Mouse (Mus musculus): ENCODE measurements around the gene Ddb1.
A peak's percentile ranks its signal among the peaks of the same experiment; 100 is the strongest.

Gene Ddb1

GRCm38 (mm10) chr19:10591659-10592377 is 13.3 kb upstream of the Ddb1 start:
- DNase-seq (ENCODE audit: low read depth, low spot score) = no peak

- DNase-seq (ENCODE audit: low read depth, low spot score) = no peak
Measured at GRCm38 (mm10) chr19:10598188-10598587, 6.9 kb upstream of the Ddb1 start.

DNA sequence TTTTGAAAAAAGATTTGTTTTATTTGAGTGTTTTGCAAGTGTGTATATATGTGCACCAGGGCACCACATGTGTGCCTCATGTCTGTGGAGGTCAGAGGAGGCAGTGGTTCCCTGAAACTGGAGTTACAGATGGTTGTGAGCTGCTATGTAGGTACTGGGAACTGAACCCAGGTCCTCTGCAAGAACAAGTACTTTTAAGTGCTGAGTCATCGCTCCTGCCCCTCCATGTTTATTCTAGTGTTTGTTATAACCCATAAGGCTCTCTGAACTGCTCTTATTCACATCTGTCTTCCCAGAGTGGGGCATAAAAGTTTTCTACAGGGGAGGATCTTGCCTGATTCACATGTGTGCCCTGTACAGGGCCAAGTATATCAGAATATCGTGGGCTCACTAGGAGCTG is 5.5 kb upstream of the Ddb1 start:
- no peak for DNase-seq (ENCODE audit: low read depth, low spot score)

DNA sequence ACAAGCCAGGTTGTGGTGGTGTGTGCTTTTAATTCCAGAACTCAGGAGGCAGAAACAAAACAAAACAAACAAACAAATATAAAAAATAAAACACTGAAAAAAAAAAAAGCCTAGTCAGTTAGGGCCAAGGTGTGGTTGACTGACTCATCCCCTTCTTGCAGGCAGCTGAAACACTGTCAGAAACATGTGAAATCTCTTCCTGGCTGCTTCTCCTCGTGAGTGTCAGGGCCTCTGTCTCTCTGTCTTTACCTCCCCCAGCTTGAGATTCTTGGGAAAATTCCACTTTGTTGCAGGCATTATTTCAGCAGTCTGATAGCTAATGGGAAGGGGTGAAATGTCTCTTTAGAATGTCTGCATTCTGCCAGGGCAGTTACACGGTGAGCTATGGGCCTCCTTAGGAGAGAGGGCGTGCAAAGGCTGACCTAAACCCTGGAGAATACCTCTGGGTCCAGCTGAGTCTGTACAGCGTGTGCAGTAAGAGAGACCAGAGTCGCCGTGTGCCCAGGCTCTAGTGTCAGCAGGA is 2.8 kb upstream of the Ddb1 start:
- DNase-seq (ENCODE audit: low read depth, low spot score) = no peak

- peak; percentile 75 for DNase-seq (ENCODE audit: low read depth, low spot score)
Measured at GRCm38 (mm10) chr19:10602787-10603186, 2.3 kb upstream of the Ddb1 start.

- no peak for DNase-seq (ENCODE audit: low read depth, low spot score)
Measured at GRCm38 (mm10) chr19:10603660-10604523, 1.2 kb upstream of the Ddb1 start.

DNA sequence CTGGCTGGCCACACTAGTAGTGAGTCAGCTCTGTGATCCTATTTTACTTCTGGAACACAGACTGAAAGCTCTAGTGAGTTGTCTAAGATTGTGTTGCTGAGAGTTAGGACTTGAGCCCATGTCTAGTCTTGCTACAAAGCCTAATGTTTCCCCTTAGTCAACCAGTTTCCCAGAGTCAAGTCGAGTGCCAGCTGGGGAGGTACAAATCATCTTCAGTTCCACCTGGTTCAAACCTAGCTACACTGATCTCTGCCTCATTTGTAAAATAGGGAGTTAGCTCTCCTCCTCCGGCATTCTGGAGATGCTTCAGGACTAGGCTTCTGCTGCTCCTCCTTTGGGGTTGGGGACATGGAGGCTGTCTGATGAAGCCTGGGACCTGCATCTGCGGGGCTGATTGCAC is 593 bp upstream of the Ddb1 start:
- DNase-seq (ENCODE audit: low read depth, low spot score) = no peak

DNA sequence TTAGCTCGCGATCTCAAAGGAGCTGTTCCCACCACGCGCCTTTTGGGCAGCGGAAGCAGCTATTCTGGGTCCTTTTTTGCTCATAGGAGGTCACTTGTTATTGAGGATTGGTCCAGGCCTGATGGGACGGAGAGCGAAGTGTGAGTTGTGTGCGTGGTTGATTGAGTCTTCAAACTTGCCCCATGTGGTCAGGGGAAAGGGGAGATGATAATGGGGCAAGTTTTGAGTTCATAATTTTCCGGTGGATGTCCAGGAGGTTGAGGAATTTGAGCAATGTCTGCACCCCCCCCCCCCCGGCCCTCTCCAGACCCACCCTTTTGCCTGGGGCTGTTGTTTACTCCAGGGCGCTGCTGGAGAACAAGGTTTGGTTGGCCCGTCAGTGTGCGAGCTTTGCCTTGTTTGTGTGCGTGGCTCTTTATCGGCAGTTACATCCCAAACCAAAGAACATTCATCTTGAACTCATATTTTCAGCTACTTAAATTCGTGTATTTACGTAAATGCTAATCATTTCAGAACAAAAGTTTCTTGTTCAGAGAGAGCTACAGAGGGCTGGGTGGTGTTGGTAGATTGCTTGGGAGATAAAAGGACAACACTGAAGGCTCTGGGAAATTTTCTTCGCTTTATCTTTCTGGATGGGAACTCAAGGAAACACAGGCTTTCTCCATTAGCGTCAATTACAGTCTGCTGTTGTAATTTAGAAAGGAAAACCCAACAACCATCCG is 935 bp downstream of the Ddb1 start:
- DNase-seq (ENCODE audit: low read depth, low spot score) = no peak

DNA sequence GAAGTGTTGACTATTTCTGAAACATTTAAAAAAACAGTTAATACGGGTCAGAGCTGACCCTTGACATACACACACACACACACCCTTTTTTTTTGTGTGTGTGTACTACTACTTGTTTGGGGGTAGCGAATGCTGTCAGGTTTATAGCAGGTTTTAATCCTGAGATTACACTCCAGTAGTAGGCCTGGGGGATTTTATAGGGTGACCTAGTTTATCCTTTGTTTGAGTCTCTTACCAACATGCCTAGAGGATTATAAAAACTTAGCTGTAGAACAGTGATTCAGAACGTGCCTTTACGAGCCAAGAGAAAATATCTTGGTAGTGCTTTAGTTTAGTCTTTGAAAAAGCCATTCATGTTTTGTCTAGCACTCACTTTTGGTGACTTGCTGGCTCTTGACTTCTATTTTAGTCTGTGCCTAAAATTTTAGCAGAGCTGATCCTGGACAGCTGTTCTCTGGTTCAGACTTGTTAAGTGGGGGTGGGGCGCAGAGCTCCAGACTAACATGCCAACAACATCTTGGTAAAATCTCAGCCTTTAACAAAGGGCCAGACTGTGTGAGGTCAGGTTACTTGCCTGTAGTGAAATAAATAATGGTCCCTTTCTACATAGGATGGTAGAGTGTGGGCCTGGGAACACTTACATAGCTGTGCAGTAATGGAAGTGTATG is 3.6 kb downstream of the Ddb1 start:
- no peak for DNase-seq (ENCODE audit: low read depth, low spot score)

- no peak for DNase-seq (ENCODE audit: low read depth, low spot score)
Measured at GRCm38 (mm10) chr19:10634106-10634871, 29.2 kb downstream of the Ddb1 start, which contains the start of gene Vwce. Gene Vwce, plus strand, starts transcription at chr19:10634213.

DNA sequence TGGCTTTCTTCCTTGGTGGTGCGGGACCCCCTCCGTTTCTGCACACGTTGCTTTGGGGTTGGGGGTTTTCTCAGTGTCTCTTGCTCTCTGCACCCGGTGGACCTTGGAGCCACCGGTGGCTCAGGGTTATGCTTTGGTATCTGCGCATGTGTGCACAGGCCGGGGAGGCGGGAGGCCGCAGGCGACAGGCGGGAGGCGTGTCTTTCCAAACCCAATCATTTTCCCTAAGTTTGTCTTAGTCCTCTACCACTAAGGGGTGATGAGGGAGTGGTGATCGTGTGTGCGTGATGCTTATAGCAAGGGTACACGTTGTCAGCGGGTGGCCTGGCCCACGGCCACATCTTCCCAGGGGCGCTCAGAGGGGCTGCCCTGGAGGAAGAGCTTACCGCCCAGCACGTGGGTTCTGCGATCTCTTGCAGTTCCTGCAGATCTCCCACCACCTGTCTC is 29.8 kb downstream of the Ddb1 start:
- DNase-seq (ENCODE audit: low read depth, low spot score) = peak; percentile 39

- no peak for DNase-seq (ENCODE audit: low read depth, low spot score)
Measured at GRCm38 (mm10) chr19:10637840-10638239, 32.7 kb downstream of the Ddb1 start.

- no peak for DNase-seq (ENCODE audit: low read depth, low spot score)
Measured at GRCm38 (mm10) chr19:10640080-10640479, 35.0 kb downstream of the Ddb1 start.

DNA sequence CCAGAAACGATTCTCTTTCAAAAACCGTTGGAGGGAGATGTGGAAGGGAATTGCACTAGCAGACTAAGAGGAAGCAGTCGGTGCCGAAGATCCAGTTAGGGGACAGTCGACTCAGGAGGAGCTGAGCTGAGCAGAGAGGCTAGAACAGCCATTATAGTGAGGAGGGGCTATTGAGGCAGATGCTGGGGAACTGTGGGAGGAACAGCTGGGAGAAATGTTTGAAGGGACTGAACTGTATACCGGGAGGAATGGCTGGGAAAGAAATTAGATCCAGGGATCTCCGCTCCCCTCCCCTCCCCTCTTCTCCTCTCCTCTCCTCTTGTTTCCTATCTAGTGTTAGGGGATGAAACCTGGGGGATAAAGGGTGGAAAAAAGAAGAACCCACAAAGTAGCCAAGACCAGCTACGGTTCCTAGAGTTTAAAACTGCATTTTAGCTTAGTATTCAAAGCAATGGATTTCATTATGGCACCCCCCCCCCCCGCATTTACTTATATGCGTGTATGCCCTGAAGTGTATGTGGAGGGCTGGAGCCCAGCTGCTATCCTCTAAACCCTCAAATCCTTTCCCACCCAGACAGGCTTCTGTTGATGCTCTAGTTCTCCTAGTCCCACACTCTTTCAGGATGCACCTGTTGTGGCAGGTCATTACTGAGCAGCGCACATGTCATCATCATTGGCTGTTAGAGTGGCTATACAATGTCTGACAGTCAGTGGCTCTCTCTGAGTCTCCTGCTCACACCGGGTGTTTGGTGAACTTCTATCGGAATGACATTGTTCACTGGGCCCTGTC is 35.7 kb downstream of the Ddb1 start:
- no peak for DNase-seq (ENCODE audit: low read depth, low spot score)

- DNase-seq (ENCODE audit: low read depth, low spot score) = no peak
Measured at GRCm38 (mm10) chr19:10645616-10646015, 40.5 kb downstream of the Ddb1 start.

- no peak for DNase-seq (ENCODE audit: low read depth, low spot score)
Measured at GRCm38 (mm10) chr19:10648156-10648555, 43.0 kb downstream of the Ddb1 start.

- DNase-seq (ENCODE audit: low read depth, low spot score) = no peak
Measured at GRCm38 (mm10) chr19:10656058-10656457, 50.9 kb downstream of the Ddb1 start.

GRCm38 (mm10) chr19:10657742-10658141 is 52.6 kb downstream of the Ddb1 start:
- DNase-seq (ENCODE audit: low read depth, low spot score) = no peak

DNA sequence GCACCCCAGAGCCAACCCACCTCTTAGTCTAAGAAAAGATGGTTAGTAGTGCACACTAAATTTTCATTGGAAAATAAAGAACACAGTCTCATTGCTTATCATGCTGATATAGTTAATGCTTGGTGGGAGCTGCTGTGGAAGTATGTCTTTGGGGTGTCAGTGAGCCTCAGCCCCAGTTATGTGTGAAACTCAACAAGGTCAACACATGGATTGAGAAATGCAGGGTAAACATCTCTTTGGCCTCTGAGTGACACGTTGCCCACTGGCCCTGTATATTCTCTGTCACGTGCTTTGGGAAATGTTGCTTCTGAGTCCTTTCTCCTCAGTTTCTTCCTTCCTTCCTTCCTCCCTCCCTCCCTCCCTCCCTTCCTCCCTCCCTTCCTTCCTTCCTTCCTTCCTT is 53.3 kb downstream of the Ddb1 start:
- DNase-seq (ENCODE audit: low read depth, low spot score) = no peak

GRCm38 (mm10) chr19:10661373-10661772 is 56.2 kb downstream of the Ddb1 start:
- DNase-seq (ENCODE audit: low read depth, low spot score) = no peak
